Mouse (Mus musculus): ENCODE data around the gene Rps2. TPM values are rescaled to one million over a fixed set of nuclear protein-coding genes. Genes with fewer than 3 reads are reported as not detected.

Gene Rps2
- not detected in 2 replicates for polyA plus RNA-seq (2012; ENCODE audit: insufficient read depth, insufficient read length, low replicate concordance, missing spikeins)

DNA sequence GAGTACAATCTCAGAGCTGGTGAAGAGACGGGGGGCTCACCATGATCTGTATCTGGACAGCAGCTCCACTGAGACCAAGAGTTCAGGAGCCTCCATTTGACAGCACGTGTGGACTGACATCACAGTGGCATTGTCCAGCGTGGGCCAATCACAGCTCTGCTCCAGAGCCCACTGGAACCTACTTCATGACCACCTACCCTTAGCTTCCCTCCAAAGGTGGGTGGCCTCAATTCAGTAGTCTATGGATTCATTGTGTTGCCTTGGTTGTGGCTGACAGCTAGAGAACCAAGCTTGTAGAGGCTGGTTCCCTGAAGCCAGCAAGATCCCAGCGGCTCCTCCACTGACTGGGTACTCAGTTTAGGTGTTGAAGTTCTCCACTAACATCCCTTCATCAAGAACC lies at the start of gene Rps2, which contains the start of gene Rnf151:
Rps2 (plus strand) TSS at position 174 of the 400 bp plus-strand sequence.
Rnf151 (minus strand) TSS at position 121 of the 400 bp plus-strand sequence.
- TF ChIP-seq POLR2A (IDR thresholded peaks at IDR 0.05; ENCODE audit: insufficient read depth, low read depth, low read length): no peak
- TF ChIP-seq CTCF (IDR thresholded peaks at IDR 0.05; ENCODE audit: insufficient read depth, low read depth, low read length): no peak

DNA sequence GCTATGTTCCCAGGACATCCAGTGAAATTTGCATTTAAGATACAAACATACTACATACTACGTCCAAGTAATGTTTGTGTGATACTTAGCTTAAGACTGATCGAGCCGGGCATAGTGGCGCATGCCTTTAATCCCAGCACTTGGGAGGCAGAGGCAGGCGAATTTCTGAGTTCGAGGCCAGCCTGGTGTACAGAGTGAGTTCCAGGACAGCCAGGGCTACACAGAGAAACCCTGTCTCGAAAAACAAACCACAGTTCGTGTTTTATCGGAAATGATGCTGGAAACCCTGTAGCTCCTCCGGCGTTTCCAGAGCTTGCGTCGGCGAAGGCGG lies 48.7 kb upstream of the Rps2 start:
- Histone ChIP-seq H3K4me3 (ENCODE audit: insufficient read depth, low read depth, low read length) (peak overlapping the region; percentile 81), H3K27ac (ENCODE audit: insufficient read depth, low read depth, low read length) (peak overlapping the region; percentile 43), H3K4me1 (ENCODE audit: control insufficient read depth, insufficient read depth, low read length) (peaks cover 19% of the 10 kb centered on the region)
- 9% methylated on average over 15 of the region's 15 CpGs for WGBS

More for the DNA sequence above, at the start of gene Rps2, which contains the start of gene Rnf151:
- Histone ChIP-seq H3K4me1 (ENCODE audit: control insufficient read depth, insufficient read depth, low read length) (peaks cover 10% of the 10 kb centered on the region), H3K27ac (ENCODE audit: insufficient read depth, low read depth, low read length) (no peak within 1 kb of the TSS), H3K4me3 (ENCODE audit: insufficient read depth, low read depth, low read length) (no peak within 1 kb of the TSS)
- 85% methylated on average over 4 of the region's 4 CpGs for WGBS

GRCm38 (mm10) chr17:24669545-24670245 lies 48.2 kb upstream of the Rps2 start, which contains the start of gene Zfp598:
Gene Zfp598 (plus strand): TSS chr17:24669687.
- under 1% methylated on average over 71 of the region's 80 CpGs for WGBS
- TF ChIP-seq CTCF (IDR thresholded peaks at IDR 0.05; ENCODE audit: insufficient read depth, low read depth, low read length) (no peak), POLR2A (IDR thresholded peaks at IDR 0.05; ENCODE audit: insufficient read depth, low read depth, low read length) (peak; percentile 97)
- H3K27ac ChIP-seq (ENCODE audit: insufficient read depth, low read depth, low read length): peak within 1 kb of the TSS; percentile 43
- peak within 1 kb of the TSS; percentile 81 for H3K4me3 ChIP-seq (ENCODE audit: insufficient read depth, low read depth, low read length)
- H3K4me1 ChIP-seq (ENCODE audit: control insufficient read depth, insufficient read depth, low read length): peaks cover 23% of the 10 kb centered on the region

- 3% methylated on average over 8 of the region's 8 CpGs for WGBS
- Histone ChIP-seq H3K4me3 (ENCODE audit: insufficient read depth, low read depth, low read length) (peak overlapping the region; percentile 81), H3K27ac (ENCODE audit: insufficient read depth, low read depth, low read length) (no peak overlapping the region), H3K4me1 (ENCODE audit: control insufficient read depth, insufficient read depth, low read length) (peaks cover 23% of the 10 kb centered on the region)
- TF ChIP-seq CTCF (IDR thresholded peaks at IDR 0.05; ENCODE audit: insufficient read depth, low read depth, low read length): no peak
- no peak for TF ChIP-seq POLR2A (IDR thresholded peaks at IDR 0.05; ENCODE audit: insufficient read depth, low read depth, low read length)
Measured at GRCm38 (mm10) chr17:24670246-24670844, 47.6 kb upstream of the Rps2 start.

- Histone ChIP-seq H3K27ac (ENCODE audit: insufficient read depth, low read depth, low read length) (no peak overlapping the region), H3K4me1 (ENCODE audit: control insufficient read depth, insufficient read depth, low read length) (peaks cover 26% of the 10 kb centered on the region), H3K4me3 (ENCODE audit: insufficient read depth, low read depth, low read length) (no peak overlapping the region)
- WGBS: 68% methylated on average over 5 of the region's 5 CpGs
- no peak for TF ChIP-seq CTCF (IDR thresholded peaks at IDR 0.05; ENCODE audit: insufficient read depth, low read depth, low read length)
- TF ChIP-seq POLR2A (IDR thresholded peaks at IDR 0.05; ENCODE audit: insufficient read depth, low read depth, low read length): no peak
Measured at GRCm38 (mm10) chr17:24671346-24671745, 46.6 kb upstream of the Rps2 start.

DNA sequence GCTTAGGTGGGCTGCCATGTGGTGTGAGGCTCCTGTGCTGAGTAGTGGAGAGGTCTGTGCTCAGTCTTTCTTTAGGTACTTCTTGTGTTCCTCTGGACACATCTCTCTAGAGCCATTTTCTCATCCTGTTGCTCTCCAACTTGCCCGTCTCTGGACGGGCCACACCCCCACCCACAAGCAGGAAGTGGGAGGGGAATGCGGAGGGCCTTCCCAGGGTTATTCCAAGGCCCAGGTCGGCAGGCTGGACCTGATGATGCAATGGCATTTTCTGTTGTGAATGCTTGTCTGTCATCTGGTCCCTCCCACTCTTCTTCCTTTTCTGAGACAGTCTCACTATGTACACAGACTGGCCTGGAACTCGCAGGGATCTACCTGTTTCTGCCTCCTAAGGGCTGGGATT lies 45.8 kb upstream of the Rps2 start:
- H3K4me3 ChIP-seq (ENCODE audit: insufficient read depth, low read depth, low read length): no peak overlapping the region
- H3K27ac ChIP-seq (ENCODE audit: insufficient read depth, low read depth, low read length): no peak overlapping the region
- 32% methylated on average over 5 of the region's 5 CpGs for WGBS
- peaks cover 26% of the 10 kb centered on the region for H3K4me1 ChIP-seq (ENCODE audit: control insufficient read depth, insufficient read depth, low read length)
- TF ChIP-seq CTCF (IDR thresholded peaks at IDR 0.05; ENCODE audit: insufficient read depth, low read depth, low read length) (no peak), POLR2A (IDR thresholded peaks at IDR 0.05; ENCODE audit: insufficient read depth, low read depth, low read length) (no peak)

DNA sequence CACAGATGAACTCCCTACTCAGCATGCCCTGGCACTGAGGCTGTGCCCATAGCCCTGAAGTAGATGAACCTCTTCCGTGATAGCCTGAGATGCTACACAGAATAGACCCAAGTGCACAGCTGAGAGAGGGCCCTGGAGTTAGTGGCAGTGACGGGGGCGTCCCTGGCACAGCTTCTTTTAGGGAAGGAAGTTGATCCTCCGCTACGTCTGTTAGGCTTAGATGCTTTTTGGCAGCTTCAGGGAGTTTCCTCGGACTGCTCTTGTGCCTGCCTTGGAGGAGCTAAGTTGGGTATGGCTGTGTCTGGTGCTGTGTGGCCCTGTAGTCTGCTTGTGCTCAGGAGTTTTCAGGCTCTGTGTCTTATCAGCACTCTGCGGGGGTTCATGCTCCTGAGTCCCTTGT lies 43.6 kb upstream of the Rps2 start:
- no peak overlapping the region for H3K27ac ChIP-seq (ENCODE audit: insufficient read depth, low read depth, low read length)
- TF ChIP-seq POLR2A (IDR thresholded peaks at IDR 0.05; ENCODE audit: insufficient read depth, low read depth, low read length) (no peak), CTCF (IDR thresholded peaks at IDR 0.05; ENCODE audit: insufficient read depth, low read depth, low read length) (no peak)
- H3K4me3 ChIP-seq (ENCODE audit: insufficient read depth, low read depth, low read length): no peak overlapping the region
- H3K4me1 ChIP-seq (ENCODE audit: control insufficient read depth, insufficient read depth, low read length): peaks cover 26% of the 10 kb centered on the region
- 53% methylated on average over 7 of the region's 7 CpGs for WGBS

DNA sequence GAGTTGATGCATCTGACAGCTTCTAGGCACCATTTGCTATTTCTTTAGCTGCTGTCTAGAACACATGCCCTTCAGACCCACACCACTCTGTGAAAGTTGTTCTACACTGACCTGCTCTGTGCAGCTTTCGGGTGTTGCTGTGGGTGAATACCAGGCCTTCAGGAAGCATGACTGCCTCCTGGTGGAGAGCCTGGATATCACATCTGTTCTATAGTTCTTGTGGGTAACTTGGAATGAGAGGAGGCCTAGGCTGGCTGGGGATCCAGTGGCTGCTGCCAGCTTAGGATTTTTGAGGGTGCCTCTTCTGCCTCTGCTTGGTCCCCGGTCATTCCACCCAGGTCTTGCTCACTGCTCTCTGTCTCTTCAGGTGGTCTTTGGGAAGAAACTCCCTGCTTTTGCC lies 41.7 kb upstream of the Rps2 start:
- TF ChIP-seq POLR2A (IDR thresholded peaks at IDR 0.05; ENCODE audit: insufficient read depth, low read depth, low read length) (no peak), CTCF (IDR thresholded peaks at IDR 0.05; ENCODE audit: insufficient read depth, low read depth, low read length) (no peak; the same call in 1 of the 2 replicates)
- H3K27ac ChIP-seq (ENCODE audit: insufficient read depth, low read depth, low read length): no peak overlapping the region
- 37% methylated on average over 2 of the region's 2 CpGs for WGBS
- no peak overlapping the region for H3K4me3 ChIP-seq (ENCODE audit: insufficient read depth, low read depth, low read length)
- H3K4me1 ChIP-seq (ENCODE audit: control insufficient read depth, insufficient read depth, low read length): peaks cover 24% of the 10 kb centered on the region

- no peak overlapping the region for H3K4me3 ChIP-seq (ENCODE audit: insufficient read depth, low read depth, low read length)
- WGBS: 94% methylated on average over 5 of the region's 5 CpGs
Measured at GRCm38 (mm10) chr17:24676877-24677276, 41.0 kb upstream of the Rps2 start.

More at GRCm38 (mm10) chr17:24676877-24677276, 41.0 kb upstream of the Rps2 start:
- TF ChIP-seq CTCF (IDR thresholded peaks at IDR 0.05; ENCODE audit: insufficient read depth, low read depth, low read length): no peak
- TF ChIP-seq POLR2A (IDR thresholded peaks at IDR 0.05; ENCODE audit: insufficient read depth, low read depth, low read length): no peak
- Histone ChIP-seq H3K4me1 (ENCODE audit: control insufficient read depth, insufficient read depth, low read length) (peaks cover 21% of the 10 kb centered on the region), H3K27ac (ENCODE audit: insufficient read depth, low read depth, low read length) (no peak overlapping the region)

All from olfactory bulb, adult 2 months (tissue).